Mouse (Mus musculus): ENCODE results near the gene Il17d. TPM values are rescaled to one million over a fixed set of nuclear protein-coding genes. Genes with fewer than 3 reads are reported as not detected.

The Il17d gene
- 6.8 and 7.2 TPM in 2 replicates for polyA plus RNA-seq (2015; fragmentation: Nextera tagmentation; extraction: Ambion mirVana)

DNA sequence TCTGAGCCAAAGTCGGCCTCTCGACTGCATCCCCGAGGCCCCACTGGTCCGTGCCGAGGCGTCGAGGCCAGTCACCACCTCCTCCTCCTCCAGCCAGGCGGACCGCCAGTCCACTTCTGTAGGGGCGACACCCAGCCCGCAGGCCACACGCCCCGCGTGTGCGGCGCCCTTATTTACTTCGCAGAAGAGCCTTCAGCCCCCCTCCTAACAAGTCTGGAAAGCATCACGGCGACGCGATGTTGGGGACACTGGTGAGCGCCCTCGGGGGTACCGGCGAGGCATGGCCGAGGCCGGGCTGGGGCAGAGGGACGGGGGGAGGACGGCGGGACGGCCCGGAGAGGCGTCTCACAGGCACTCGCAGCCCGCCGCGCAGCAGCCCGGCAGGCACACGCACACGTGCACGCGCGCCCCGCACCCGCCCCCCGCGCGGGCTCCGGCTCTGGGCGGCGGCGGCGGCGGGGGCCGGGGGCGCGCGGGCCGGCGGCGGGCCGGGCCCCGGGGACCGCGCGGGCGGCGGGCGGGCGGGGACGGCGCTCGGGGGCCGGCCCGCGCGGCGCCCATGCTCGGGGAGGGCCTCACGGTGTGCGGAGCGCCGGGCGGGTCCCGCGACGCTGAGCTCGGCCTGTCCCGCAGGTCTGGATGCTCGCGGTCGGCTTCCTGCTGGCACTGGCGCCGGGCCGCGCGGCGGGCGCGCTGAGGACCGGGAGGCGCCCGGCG is at the start of gene Il17d:
Il17d (plus strand) TSS at position 107 of the 717 bp plus-strand sequence.
- peak within 1 kb of the TSS; percentile 92 for H3K9ac ChIP-seq (ENCODE audit: low read depth, low read length)
- no peaks in the 10 kb centered on the region for H3K9me3 ChIP-seq (replicated peaks; ENCODE audit: control insufficient read depth, low read length, poor library complexity, severe bottlenecking)
- no peaks in the 10 kb centered on the region for H3K36me3 ChIP-seq (ENCODE audit: control insufficient read depth, insufficient read depth, low read length)
- peak within 1 kb of the TSS; percentile 70 for H3K4me2 ChIP-seq (ENCODE audit: low read length)
- 0 out of 2 replicates have a peak, but pooled peaks cover 3% of the 10 kb centered on the region for H3K27me3 ChIP-seq (ENCODE audit: control insufficient read depth, insufficient read depth, low read depth, low read length)
- H3K4me3 ChIP-seq (ENCODE audit: low read depth, low read length), result peak within 1 kb of the TSS; percentile 68
- ATAC-seq, result peak; percentile 70
- under 1% methylated on average over 46 of the region's 104 CpGs for WGBS
- peaks cover 13% of the 10 kb centered on the region for H3K4me1 ChIP-seq (ENCODE audit: control insufficient read depth, insufficient read depth, low read length)
- H3K27ac ChIP-seq (ENCODE audit: low read length), result peak within 1 kb of the TSS; percentile 85

DNA sequence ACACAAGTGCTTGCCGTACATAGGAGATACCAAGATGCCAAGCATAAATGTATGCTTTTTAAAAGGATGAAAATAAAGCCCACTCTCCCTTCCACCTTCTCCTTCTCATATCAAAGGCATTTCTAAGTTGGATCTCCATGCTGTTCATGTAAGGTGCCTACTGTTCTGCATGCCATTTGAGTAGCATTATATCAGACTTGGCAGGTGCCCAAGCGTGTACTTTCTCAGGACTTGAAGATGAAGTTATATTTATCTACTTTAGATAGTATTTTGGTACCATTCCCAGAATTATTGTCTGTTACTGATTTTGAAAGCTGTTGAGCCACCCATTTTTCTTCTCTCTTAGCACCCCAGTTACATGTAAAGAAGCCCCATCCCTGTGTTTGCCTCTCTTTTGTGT is 49.5 kb upstream of the Il17d start:
- ATAC-seq, result no peak
- H3K9ac ChIP-seq (ENCODE audit: low read depth, low read length), result no peak overlapping the region
- H3K36me3 ChIP-seq (ENCODE audit: control insufficient read depth, insufficient read depth, low read length), result peaks cover 4% of the 10 kb centered on the region
- no peaks in the 10 kb centered on the region for H3K27me3 ChIP-seq (ENCODE audit: control insufficient read depth, insufficient read depth, low read depth, low read length)
- no peaks in the 10 kb centered on the region for H3K9me3 ChIP-seq (replicated peaks; ENCODE audit: control insufficient read depth, low read length, poor library complexity, severe bottlenecking)
- no peak overlapping the region for H3K4me2 ChIP-seq (ENCODE audit: low read length)
- no peak overlapping the region for H3K4me3 ChIP-seq (ENCODE audit: low read depth, low read length)
- 96% methylated on average over 2 of the region's 2 CpGs for WGBS
- no peaks in the 10 kb centered on the region for H3K4me1 ChIP-seq (ENCODE audit: control insufficient read depth, insufficient read depth, low read length)
- no peak overlapping the region for H3K27ac ChIP-seq (ENCODE audit: low read length)

DNA sequence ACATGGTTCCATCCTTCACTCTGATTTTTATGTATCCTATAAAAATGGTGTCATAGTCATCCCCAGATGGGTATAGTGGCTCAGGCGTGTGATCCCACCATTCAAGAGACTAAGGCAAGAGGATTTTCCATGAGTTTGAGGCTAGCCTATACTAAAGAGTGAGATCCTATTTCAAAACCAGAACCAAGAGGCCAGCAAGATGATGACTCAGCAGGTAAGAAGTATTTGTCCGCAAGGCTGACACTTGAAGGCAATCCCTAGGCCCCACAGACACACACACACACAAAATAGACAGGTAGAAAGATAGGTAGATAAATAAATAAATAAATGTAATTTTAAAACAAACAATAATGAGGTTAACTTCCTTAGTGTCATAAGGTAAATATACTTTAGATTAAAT is 42.3 kb upstream of the Il17d start:
- no peak overlapping the region for H3K4me3 ChIP-seq (ENCODE audit: low read depth, low read length)
- 96% methylated on average over 2 of the region's 2 CpGs for WGBS
- ATAC-seq, result no peak
- H3K4me2 ChIP-seq (ENCODE audit: low read length), result no peak overlapping the region
- peaks cover 1% of the 10 kb centered on the region; the same call in 1 of the 2 replicates for H3K36me3 ChIP-seq (ENCODE audit: control insufficient read depth, insufficient read depth, low read length)
- no peak overlapping the region for H3K27ac ChIP-seq (ENCODE audit: low read length)
- H3K4me1 ChIP-seq (ENCODE audit: control insufficient read depth, insufficient read depth, low read length), result no peaks in the 10 kb centered on the region
- no peaks in the 10 kb centered on the region for H3K27me3 ChIP-seq (ENCODE audit: control insufficient read depth, insufficient read depth, low read depth, low read length)
- no peaks in the 10 kb centered on the region for H3K9me3 ChIP-seq (replicated peaks; ENCODE audit: control insufficient read depth, low read length, poor library complexity, severe bottlenecking)
- H3K9ac ChIP-seq (ENCODE audit: low read depth, low read length), result no peak overlapping the region

DNA sequence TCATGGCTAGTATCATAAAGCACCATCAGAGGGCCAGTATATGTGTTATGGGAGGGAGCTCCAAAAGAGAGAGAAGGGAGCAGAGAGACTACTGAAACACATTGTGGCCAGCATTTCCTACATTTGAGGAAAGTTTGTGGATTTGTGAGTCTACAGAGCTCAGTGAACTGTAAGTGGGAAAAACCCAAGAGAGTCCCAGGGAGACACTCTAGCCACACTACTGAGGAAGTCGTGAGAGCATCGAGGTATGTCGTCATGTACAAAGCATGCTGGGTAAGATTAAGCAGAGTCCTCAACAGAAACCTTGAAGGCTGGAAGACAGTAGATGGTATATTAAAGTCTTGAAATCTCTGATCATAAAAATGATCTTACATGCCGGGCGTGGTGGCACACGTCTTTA is 40.4 kb upstream of the Il17d start:
- Histone ChIP-seq H3K4me1 (ENCODE audit: control insufficient read depth, insufficient read depth, low read length) (no peaks in the 10 kb centered on the region), H3K4me2 (ENCODE audit: low read length) (no peak overlapping the region), H3K36me3 (ENCODE audit: control insufficient read depth, insufficient read depth, low read length) (0 out of 2 replicates have a peak, but pooled peaks cover 1% of the 10 kb centered on the region), H3K4me3 (ENCODE audit: low read depth, low read length) (no peak overlapping the region), H3K9ac (ENCODE audit: low read depth, low read length) (no peak overlapping the region), H3K27me3 (ENCODE audit: control insufficient read depth, insufficient read depth, low read depth, low read length) (no peaks in the 10 kb centered on the region), H3K9me3 (replicated peaks; ENCODE audit: control insufficient read depth, low read length, poor library complexity, severe bottlenecking) (no peaks in the 10 kb centered on the region), H3K27ac (ENCODE audit: low read length) (no peak overlapping the region)
- over 99% methylated on average over 6 of the region's 6 CpGs for WGBS
- ATAC-seq, result no peak

DNA sequence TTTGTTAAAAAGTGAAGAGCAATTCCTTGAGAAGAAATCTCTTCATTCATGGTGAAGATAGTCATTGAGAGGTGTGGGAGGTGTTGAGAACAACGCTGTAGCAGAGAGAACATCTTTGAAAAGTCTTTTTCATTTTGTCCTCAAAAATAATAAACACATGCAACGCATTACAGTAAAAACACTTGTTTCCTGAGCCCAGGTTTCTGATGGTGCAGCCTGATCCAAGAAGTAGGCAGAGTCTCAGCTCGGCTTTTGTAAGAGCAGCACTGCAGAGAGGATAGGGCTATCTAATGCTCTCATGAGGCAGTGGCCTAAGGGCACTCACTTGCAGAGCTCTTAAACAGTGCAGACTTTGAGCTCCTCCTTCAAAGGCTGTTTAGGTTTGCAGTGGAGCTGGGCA is 34.9 kb upstream of the Il17d start:
- 78% methylated on average over 3 of the region's 3 CpGs for WGBS
- Histone ChIP-seq H3K36me3 (ENCODE audit: control insufficient read depth, insufficient read depth, low read length) (0 out of 2 replicates have a peak, but pooled peaks cover 5% of the 10 kb centered on the region), H3K4me3 (ENCODE audit: low read depth, low read length) (no peak overlapping the region), H3K4me1 (ENCODE audit: control insufficient read depth, insufficient read depth, low read length) (no peaks in the 10 kb centered on the region), H3K27me3 (ENCODE audit: control insufficient read depth, insufficient read depth, low read depth, low read length) (no peaks in the 10 kb centered on the region), H3K4me2 (ENCODE audit: low read length) (no peak overlapping the region), H3K9ac (ENCODE audit: low read depth, low read length) (no peak overlapping the region), H3K27ac (ENCODE audit: low read length) (no peak overlapping the region), H3K9me3 (replicated peaks; ENCODE audit: control insufficient read depth, low read length, poor library complexity, severe bottlenecking) (no peaks in the 10 kb centered on the region)
- no peak for ATAC-seq

DNA sequence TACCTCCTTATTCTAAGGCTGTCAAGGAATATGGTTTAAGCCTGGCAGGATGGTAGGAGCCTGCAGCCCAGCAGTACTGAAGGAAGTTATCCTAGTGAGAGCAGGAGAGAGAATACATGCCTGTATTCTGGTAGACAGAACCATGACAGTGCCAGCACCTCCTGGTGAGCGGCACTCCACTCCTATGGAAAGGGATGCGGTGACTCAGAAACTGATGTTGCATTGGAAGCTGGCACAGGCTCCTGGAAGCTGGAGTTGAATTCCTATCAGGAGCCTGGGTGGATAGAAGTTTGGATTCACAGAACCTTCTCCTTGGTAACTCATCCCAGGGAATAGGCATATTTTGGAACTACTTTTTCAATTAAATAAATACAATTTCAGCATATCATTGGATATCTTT is 30.7 kb upstream of the Il17d start:
- no peaks in the 10 kb centered on the region for H3K4me1 ChIP-seq (ENCODE audit: control insufficient read depth, insufficient read depth, low read length)
- 92% methylated on average over 2 of the region's 2 CpGs for WGBS
- no peak overlapping the region for H3K4me3 ChIP-seq (ENCODE audit: low read depth, low read length)
- ATAC-seq, result no peak
- H3K9ac ChIP-seq (ENCODE audit: low read depth, low read length), result no peak overlapping the region
- H3K36me3 ChIP-seq (ENCODE audit: control insufficient read depth, insufficient read depth, low read length), result 0 out of 2 replicates have a peak, but pooled peaks cover 5% of the 10 kb centered on the region
- H3K9me3 ChIP-seq (replicated peaks; ENCODE audit: control insufficient read depth, low read length, poor library complexity, severe bottlenecking), result no peaks in the 10 kb centered on the region
- no peak overlapping the region for H3K4me2 ChIP-seq (ENCODE audit: low read length)
- H3K27me3 ChIP-seq (ENCODE audit: control insufficient read depth, insufficient read depth, low read depth, low read length), result no peaks in the 10 kb centered on the region
- H3K27ac ChIP-seq (ENCODE audit: low read length), result no peak overlapping the region

DNA sequence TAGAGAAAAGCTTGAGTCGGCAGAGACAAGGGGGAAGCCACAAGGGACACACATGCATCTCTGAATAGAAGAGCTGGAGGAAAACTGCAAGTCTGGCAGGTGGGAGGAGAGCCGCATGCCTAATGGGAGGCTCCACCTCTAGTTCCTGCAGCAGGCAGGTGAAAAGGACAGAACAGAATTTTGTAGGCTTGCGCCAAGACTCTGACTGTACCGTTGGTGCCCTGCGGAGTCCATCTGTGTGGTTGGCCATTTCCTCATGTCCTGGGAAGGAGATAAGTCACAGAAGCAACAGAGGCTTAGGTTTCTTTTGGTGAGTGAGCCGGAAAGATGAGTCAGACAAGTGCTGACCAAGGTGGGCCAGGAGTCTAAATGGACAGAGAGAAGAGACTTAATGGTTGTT is 20.8 kb upstream of the Il17d start:
- Histone ChIP-seq H3K27ac (ENCODE audit: low read length) (no peak overlapping the region), H3K27me3 (ENCODE audit: control insufficient read depth, insufficient read depth, low read depth, low read length) (no peaks in the 10 kb centered on the region), H3K4me3 (ENCODE audit: low read depth, low read length) (no peak overlapping the region), H3K4me1 (ENCODE audit: control insufficient read depth, insufficient read depth, low read length) (no peaks in the 10 kb centered on the region), H3K4me2 (ENCODE audit: low read length) (no peak overlapping the region), H3K9me3 (replicated peaks; ENCODE audit: control insufficient read depth, low read length, poor library complexity, severe bottlenecking) (no peaks in the 10 kb centered on the region; the same call in 1 of the 2 replicates), H3K36me3 (ENCODE audit: control insufficient read depth, insufficient read depth, low read length) (0 out of 2 replicates have a peak, but pooled peaks cover 6% of the 10 kb centered on the region), H3K9ac (ENCODE audit: low read depth, low read length) (no peak overlapping the region)
- ATAC-seq, result no peak
- WGBS, result 92% methylated on average over 6 of the region's 6 CpGs

DNA sequence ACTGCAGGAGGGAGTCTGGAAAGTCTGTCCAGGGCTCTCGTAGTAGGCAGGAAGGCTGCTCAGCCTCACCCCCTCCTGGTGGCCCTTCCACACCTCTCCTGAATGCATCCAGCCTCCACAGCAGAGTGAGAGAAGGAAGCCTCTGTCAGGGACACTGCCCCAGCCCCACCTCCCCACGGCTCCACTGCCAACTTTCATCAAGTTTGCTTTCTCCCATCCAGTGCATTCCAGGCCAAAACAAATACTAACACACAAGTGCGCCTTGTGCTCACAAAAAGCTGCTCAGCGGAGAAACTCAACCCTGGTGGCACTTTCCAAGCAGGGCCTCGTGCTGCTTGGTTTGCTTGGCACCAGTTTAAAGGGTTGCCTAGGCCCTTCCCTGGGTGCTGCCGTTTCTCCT is 15.0 kb upstream of the Il17d start:
- H3K27me3 ChIP-seq (ENCODE audit: control insufficient read depth, insufficient read depth, low read depth, low read length), result no peaks in the 10 kb centered on the region
- H3K4me3 ChIP-seq (ENCODE audit: low read depth, low read length), result no peak overlapping the region
- H3K4me2 ChIP-seq (ENCODE audit: low read length), result no peak overlapping the region
- H3K27ac ChIP-seq (ENCODE audit: low read length), result no peak overlapping the region
- no peaks in the 10 kb centered on the region for H3K4me1 ChIP-seq (ENCODE audit: control insufficient read depth, insufficient read depth, low read length)
- no peaks in the 10 kb centered on the region for H3K9me3 ChIP-seq (replicated peaks; ENCODE audit: control insufficient read depth, low read length, poor library complexity, severe bottlenecking)
- H3K9ac ChIP-seq (ENCODE audit: low read depth, low read length), result no peak overlapping the region
- no peaks in the 10 kb centered on the region for H3K36me3 ChIP-seq (ENCODE audit: control insufficient read depth, insufficient read depth, low read length)
- 70% methylated on average over 6 of the region's 6 CpGs for WGBS
- peak; percentile 76 for ATAC-seq

DNA sequence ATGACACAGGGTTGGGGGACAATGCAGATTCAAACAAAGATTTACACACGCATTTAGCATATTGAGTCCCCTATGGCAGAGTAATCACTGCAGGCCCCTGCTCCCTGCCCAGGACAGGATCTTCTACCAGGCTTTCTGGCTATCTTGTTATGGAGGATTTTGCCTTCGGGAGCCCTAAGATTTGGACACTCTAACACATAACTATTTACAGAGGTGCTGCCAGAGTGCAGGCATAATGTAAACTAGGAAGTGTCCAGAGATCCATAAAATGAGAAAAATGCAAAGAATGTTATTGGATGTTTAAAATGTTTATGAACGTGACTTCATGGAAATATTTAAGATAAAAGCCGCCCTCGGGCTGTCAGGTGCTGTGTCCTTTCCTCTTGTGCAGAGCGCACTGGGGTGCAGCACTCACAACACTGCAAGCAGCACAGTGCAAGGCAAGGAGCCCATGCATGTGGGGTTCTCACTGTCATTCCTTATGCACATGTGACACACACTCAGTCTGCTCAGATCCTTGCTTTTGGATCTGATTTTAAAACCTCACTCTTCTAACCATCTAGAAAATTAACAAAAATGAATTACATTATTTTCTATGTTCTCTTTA is 9.3 kb upstream of the Il17d start:
- Histone ChIP-seq H3K27ac (ENCODE audit: low read length) (no peak overlapping the region), H3K36me3 (ENCODE audit: control insufficient read depth, insufficient read depth, low read length) (peaks cover 5% of the 10 kb centered on the region; the same call in 1 of the 2 replicates), H3K4me2 (ENCODE audit: low read length) (no peak overlapping the region), H3K27me3 (ENCODE audit: control insufficient read depth, insufficient read depth, low read depth, low read length) (no peaks in the 10 kb centered on the region), H3K9me3 (replicated peaks; ENCODE audit: control insufficient read depth, low read length, poor library complexity, severe bottlenecking) (no peaks in the 10 kb centered on the region), H3K9ac (ENCODE audit: low read depth, low read length) (no peak overlapping the region), H3K4me1 (ENCODE audit: control insufficient read depth, insufficient read depth, low read length) (no peaks in the 10 kb centered on the region), H3K4me3 (ENCODE audit: low read depth, low read length) (no peak overlapping the region)
- no peak for ATAC-seq
- WGBS, result 89% methylated on average over 6 of the region's 6 CpGs

Measured in midbrain, embryonic 16.5 days (tissue).